Mouse (Mus musculus) embryonic facial prominence, embryonic 15.5 days (tissue): ENCODE results near the gene Acap1. TPM values are rescaled to one million over a fixed set of nuclear protein-coding genes. Genes with fewer than 3 reads are reported as not detected.
"Not testable (repeated sequence)": the region's sequence is repeated elsewhere in the genome, so short reads cannot be mapped to it uniquely, and the experiment has no call there.

ENCODE experiments used
- ATAC-seq: fragments of 200-750 bp; cut with Nextera tagmentation; 2 replicates; pipeline ENCODE4 v1.8.0; 2017; ENCODE audit warnings: low read depth, moderate TSS enrichment; ENCODE audit not compliant: insufficient number of reproducible peaks, low FRiP score, low TSS enrichment
- H3K27ac ChIP-seq: fragments of 300-500 bp; sonication (generic); replicated peaks from 2 replicates; pipeline ENCODE4 v1.5.1; 2015; ENCODE audit warnings: mild to moderate bottlenecking, inconsistent platforms
- H3K27me3 ChIP-seq: fragments of 300-500 bp; sonication (generic); 2 replicates; pipeline ENCODE4 v1.6.1; 2015; ENCODE audit warnings: inconsistent platforms
- H3K36me3 ChIP-seq: fragments of 300-500 bp; sonication (generic); 2 replicates; pipeline ENCODE4 v1.6.1; 2015; ENCODE audit warnings: mild to moderate bottlenecking, inconsistent platforms
- H3K4me1 ChIP-seq: fragments of 300-500 bp; sonication (generic); 2 replicates; pipeline ENCODE4 v1.6.1; 2015; ENCODE audit warnings: inconsistent platforms
- H3K4me2 ChIP-seq: fragments of 300-500 bp; sonication (generic); replicated peaks from 2 replicates; pipeline ENCODE4 v1.6.1; 2015; ENCODE audit warnings: mild to moderate bottlenecking, inconsistent platforms
- H3K4me3 ChIP-seq: fragments of 300-500 bp; sonication (generic); replicated peaks from 2 replicates; pipeline ENCODE4 v1.5.1; 2015; ENCODE audit warnings: mild to moderate bottlenecking, inconsistent platforms
- H3K9ac ChIP-seq: fragments of 300-500 bp; sonication (generic); 2 replicates; pipeline ENCODE4 v1.6.1; 2015; ENCODE audit warnings: inconsistent platforms
- H3K9me3 ChIP-seq: fragments of 300-500 bp; sonication (generic); replicated peaks from 2 replicates; pipeline ENCODE4 v1.6.1; 2016; ENCODE audit warnings: inconsistent platforms
- WGBS: fragments of 180-500 bp; shearing (Covaris S2); methylation state at CpG from one replicate; pipeline ENCODE4 v1.1.7; 2015; 5-methylcytosine and 5-hydroxymethylcytosine counted together
- polyA plus RNA-seq: library from polyadenylated mRNA; unstranded; fragments of >200 nt; fragmentation: Nextera tagmentation; extraction: Ambion mirVana; gene quantifications from 2 replicates; pipeline ENCODE4 v1.2.1, GENCODE M21; 2015

Acap1 gene
- polyA plus RNA-seq, 1 experiment from 2014 or later: 1.8 TPM

GRCm38 (mm10) chr11:69867335-69867734 lies 28.0 kb downstream of the Acap1 start:
- Histone ChIP-seq H3K4me2 (no peak overlapping the region), H3K27ac (no peak overlapping the region), H3K4me3 (no peak overlapping the region), H3K9ac (no peak overlapping the region), H3K4me1 (peaks cover 5% of the 10 kb centered on the region; the same call in 1 of the 2 replicates), H3K9me3 (no peaks in the 10 kb centered on the region), H3K27me3 (no peaks in the 10 kb centered on the region), H3K36me3 (no peaks in the 10 kb centered on the region)
- 74% methylated on average over 9 of the region's 9 CpGs for WGBS
- no peak for ATAC-seq

- no peak overlapping the region for H3K9ac ChIP-seq
- H3K4me3 ChIP-seq: no peak overlapping the region
- H3K9me3 ChIP-seq: no peaks in the 10 kb centered on the region
- H3K27me3 ChIP-seq: no peaks in the 10 kb centered on the region
- H3K36me3 ChIP-seq: no peaks in the 10 kb centered on the region
- no peak for ATAC-seq
- peaks cover 5% of the 10 kb centered on the region; the same call in 1 of the 2 replicates for H3K4me1 ChIP-seq
- 78% methylated on average over 9 of the region's 9 CpGs for WGBS
- H3K27ac ChIP-seq: no peak overlapping the region
- no peak overlapping the region for H3K4me2 ChIP-seq
Observed at GRCm38 (mm10) chr11:69865561-69865960, 29.8 kb downstream of the Acap1 start.

- Histone ChIP-seq H3K4me3 (no peak overlapping the region), H3K27ac (no peak overlapping the region), H3K27me3 (no peaks in the 10 kb centered on the region), H3K36me3 (no peaks in the 10 kb centered on the region), H3K9ac (no peak overlapping the region), H3K9me3 (no peaks in the 10 kb centered on the region), H3K4me2 (no peak overlapping the region), H3K4me1 (peaks cover 5% of the 10 kb centered on the region; the same call in 1 of the 2 replicates)
- WGBS: 47% methylated on average over 8 of the region's 8 CpGs
- no peak for ATAC-seq
Observed at GRCm38 (mm10) chr11:69864138-69864860, 31.0 kb downstream of the Acap1 start.

DNA sequence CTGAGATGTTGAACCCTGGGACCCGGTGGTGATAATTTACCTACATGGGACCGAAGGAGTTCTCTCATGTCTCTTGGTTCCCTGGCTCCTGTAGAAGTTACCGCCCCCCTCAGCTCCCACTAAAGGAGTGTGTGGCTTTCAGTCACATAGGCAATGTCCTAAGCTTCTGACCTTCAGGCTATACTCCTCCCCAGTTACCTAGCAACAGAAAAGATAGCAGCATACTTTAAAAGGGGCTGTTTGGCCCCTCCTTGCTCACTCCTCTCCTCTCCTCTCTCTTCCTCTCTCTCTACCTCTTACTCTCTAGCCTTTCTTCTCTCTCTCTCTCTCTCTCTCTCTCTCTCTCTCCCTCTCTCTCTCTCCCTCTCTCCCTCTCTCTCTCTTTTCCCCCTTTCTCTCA lies 31.6 kb downstream of the Acap1 start:
- H3K9me3 ChIP-seq, H3K4me2 ChIP-seq, H3K4me1 ChIP-seq, H3K36me3 ChIP-seq, H3K27me3 ChIP-seq, H3K27ac ChIP-seq, H3K4me3 ChIP-seq, ATAC-seq, H3K9ac ChIP-seq: not testable (repeated sequence)
- WGBS: 76% methylated on average over 3 of the region's 3 CpGs

GRCm38 (mm10) chr11:69858113-69858998 lies 37.0 kb downstream of the Acap1 start, which contains the start of gene Tnk1:
TSS of gene Tnk1 (minus strand) at chr11:69858730.
- peak within 1 kb of the TSS; percentile 32 for H3K4me3 ChIP-seq
- peaks cover 7% of the 10 kb centered on the region; the same call in 1 of the 2 replicates for H3K4me1 ChIP-seq
- 0 out of 2 replicates have a peak within 1 kb of the TSS, but pooled peaks have one; percentile 9 for H3K9ac ChIP-seq
- 0 out of 2 replicates have a peak, but pooled peaks have one; percentile 40 for ATAC-seq
- no peaks in the 10 kb centered on the region for H3K36me3 ChIP-seq
- peak within 1 kb of the TSS; percentile 35 for H3K4me2 ChIP-seq
- H3K9me3 ChIP-seq: no peaks in the 10 kb centered on the region
- peaks cover 16% of the 10 kb centered on the region for H3K27me3 ChIP-seq
- 18% methylated on average over 30 of the region's 30 CpGs for WGBS
- H3K27ac ChIP-seq: peak within 1 kb of the TSS; percentile 82

GRCm38 (mm10) chr11:69855347-69855746 lies 40.0 kb downstream of the Acap1 start:
- Histone ChIP-seq H3K4me2 (0 out of 2 replicates have a peak overlapping the region, but pooled peaks have one; percentile 17), H3K9ac (no peak overlapping the region), H3K4me3 (no peak overlapping the region), H3K36me3 (peaks cover 24% of the 10 kb centered on the region), H3K27ac (no peak overlapping the region), H3K27me3 (peaks cover 16% of the 10 kb centered on the region), H3K9me3 (no peaks in the 10 kb centered on the region), H3K4me1 (peaks cover 23% of the 10 kb centered on the region)
- WGBS: 16% methylated on average over 16 of the region's 16 CpGs
- no peak for ATAC-seq

- Histone ChIP-seq H3K9me3 (no peaks in the 10 kb centered on the region), H3K4me3 (no peak overlapping the region), H3K27ac (no peak overlapping the region), H3K36me3 (peaks cover 31% of the 10 kb centered on the region), H3K4me2 (no peak overlapping the region), H3K27me3 (peaks cover 16% of the 10 kb centered on the region), H3K9ac (no peak overlapping the region), H3K4me1 (peaks cover 30% of the 10 kb centered on the region)
- 79% methylated on average over 10 of the region's 10 CpGs for WGBS
- no peak for ATAC-seq
Observed at GRCm38 (mm10) chr11:69854680-69855079, 40.7 kb downstream of the Acap1 start.

GRCm38 (mm10) chr11:69853994-69854393 lies 41.3 kb downstream of the Acap1 start:
- no peak overlapping the region for H3K9ac ChIP-seq
- peaks cover 36% of the 10 kb centered on the region for H3K4me1 ChIP-seq
- no peak for ATAC-seq
- H3K4me2 ChIP-seq: no peak overlapping the region
- peaks cover 14% of the 10 kb centered on the region for H3K27me3 ChIP-seq
- no peak overlapping the region for H3K27ac ChIP-seq
- H3K4me3 ChIP-seq: no peak overlapping the region
- H3K9me3 ChIP-seq: no peaks in the 10 kb centered on the region
- 69% methylated on average over 7 of the region's 7 CpGs for WGBS
- H3K36me3 ChIP-seq: peaks cover 38% of the 10 kb centered on the region

DNA sequence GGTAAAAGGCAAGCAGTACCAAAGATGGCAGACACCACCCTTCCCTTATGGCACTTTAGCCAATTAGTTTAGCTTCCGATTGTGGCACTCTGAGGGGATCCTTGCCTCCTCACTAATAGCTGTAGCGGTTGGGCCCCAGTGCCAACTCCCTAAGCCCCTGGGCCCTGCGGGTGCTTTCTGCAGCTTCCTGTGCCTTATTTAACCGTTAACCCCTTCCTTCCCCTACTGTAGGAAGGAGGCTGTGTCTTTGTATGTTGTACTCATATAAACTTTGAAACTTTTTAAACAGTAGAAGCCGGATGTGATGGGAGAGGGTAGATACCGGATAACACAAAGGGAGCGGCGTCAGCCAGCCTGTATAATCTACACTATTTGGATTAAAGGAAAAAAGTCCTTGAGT lies 44.6 kb downstream of the Acap1 start:
- H3K9me3 ChIP-seq: no peaks in the 10 kb centered on the region
- peaks cover 50% of the 10 kb centered on the region for H3K36me3 ChIP-seq
- ATAC-seq: no peak
- no peak overlapping the region for H3K4me3 ChIP-seq
- WGBS: 61% methylated on average over 8 of the region's 8 CpGs
- no peak overlapping the region for H3K9ac ChIP-seq
- H3K27ac ChIP-seq: no peak overlapping the region
- no peak overlapping the region for H3K4me2 ChIP-seq
- H3K27me3 ChIP-seq: no peaks in the 10 kb centered on the region
- H3K4me1 ChIP-seq: peaks cover 52% of the 10 kb centered on the region

DNA sequence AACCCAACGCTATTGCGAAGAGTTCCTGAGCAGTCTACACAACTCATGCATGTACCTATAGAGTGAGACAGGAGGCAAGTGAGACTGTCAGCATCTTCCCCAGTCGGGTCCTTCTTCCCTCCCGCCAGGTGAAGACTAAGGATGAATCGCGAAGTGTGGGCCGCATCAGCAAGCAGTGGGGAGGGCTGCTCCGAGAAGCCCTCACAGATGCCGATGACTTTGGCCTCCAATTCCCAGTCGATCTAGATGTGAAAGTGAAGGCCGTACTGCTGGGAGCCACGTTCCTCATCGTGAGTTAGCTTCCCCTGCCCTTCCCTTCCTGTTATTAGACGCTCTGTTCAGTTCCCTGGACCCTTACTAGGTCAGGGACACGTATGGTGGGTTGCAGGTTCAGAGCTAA lies 45.5 kb downstream of the Acap1 start:
- no peak for ATAC-seq
- 90% methylated on average over 15 of the region's 15 CpGs for WGBS
- H3K4me1 ChIP-seq: peaks cover 53% of the 10 kb centered on the region
- peaks cover 50% of the 10 kb centered on the region for H3K36me3 ChIP-seq
- H3K27me3 ChIP-seq: no peaks in the 10 kb centered on the region
- H3K4me3 ChIP-seq: no peak overlapping the region
- no peak overlapping the region for H3K9ac ChIP-seq
- H3K27ac ChIP-seq: no peak overlapping the region
- no peak overlapping the region for H3K4me2 ChIP-seq
- H3K9me3 ChIP-seq: no peaks in the 10 kb centered on the region

- Histone ChIP-seq H3K4me2 (no peak overlapping the region), H3K27me3 (no peaks in the 10 kb centered on the region), H3K4me3 (no peak overlapping the region), H3K4me1 (peaks cover 53% of the 10 kb centered on the region), H3K9me3 (no peaks in the 10 kb centered on the region), H3K9ac (no peak overlapping the region), H3K36me3 (peaks cover 50% of the 10 kb centered on the region), H3K27ac (no peak overlapping the region; the same call in 1 of the 2 replicates)
- WGBS: 82% methylated on average over 9 of the region's 9 CpGs
- ATAC-seq: no peak
Observed at GRCm38 (mm10) chr11:69849128-69849527, 46.2 kb downstream of the Acap1 start.
